8 mouse cellular contexts compared by ENCODE assay signal in genomic region chr13:103779922-103780585, GRCm38 (mm10). TPM values are rescaled to one million over a fixed set of nuclear protein-coding genes. Genes with fewer than 3 reads are reported as not detected.
DNase-seq lines count a peak whose midpoint lies in the region; ATAC-seq and TF ChIP-seq lines count a peak whose summit lies in the region.

No protein-coding gene starts in this region.

- no peak overlapping the region for H3K9ac ChIP-seq in forebrain, embryonic 15.5 days (replicated peaks)

- no peak overlapping the region for H3K27ac ChIP-seq in gastrocnemius, adult 2 months
- no peak overlapping the region for H3K27ac ChIP-seq in forebrain, embryonic 15.5 days (replicated peaks)

- intact Hi-C loops in gastrocnemius, adult 2 months (cut with DNase I) = loop anchor here (5.0 kb wide), 1 partner anchor 78 kb away; no protein-coding TSS in a partner anchor
- intact Hi-C loops in gastrocnemius, postnatal 36 days (cut with DNase I) = loop anchor here (5.0 kb wide), 1 partner anchor 78 kb away; no protein-coding TSS in a partner anchor

- H3K9me3 ChIP-seq in forebrain, embryonic 15.5 days = no peaks in the 10 kb centered on the region

- H3K4me1 ChIP-seq in forebrain, embryonic 15.5 days = peaks cover 7% of the 10 kb centered on the region; the same call in 1 of the 2 replicates

- peak; percentile 59 for ATAC-seq in forebrain, embryonic 15.5 days (replicated peaks)
- ATAC-seq in megakaryocyte progenitor cell, adult 5-6 weeks (replicated peaks; ENCODE audit: poor library complexity) = peak; percentile 73

- no peaks in the 10 kb centered on the region for H3K27me3 ChIP-seq in forebrain, embryonic 15.5 days

- H3K4me2 ChIP-seq in forebrain, embryonic 15.5 days (replicated peaks) = no peak overlapping the region

- no peak for DNase-seq in gastrocnemius, adult 2 months
- no peak for DNase-seq in gastrocnemius, postnatal 36 days
- peak; percentile 62 to 64 for DNase-seq in B cell, adult 2 months
- DNase-seq in adrenal gland, postnatal 36 days = peak; percentile 9 to 51
- peak; percentile 11 to 69 for DNase-seq in kidney, postnatal 36 days
- peak; percentile 49 for DNase-seq in thymus, postnatal 25 days

- TF ChIP-seq CTCF in gastrocnemius, adult 2 months (IDR thresholded peaks at IDR 0.05) = peak; percentile 88

- WGBS in forebrain, embryonic 15.5 days = 34% methylated on average over 11 of the region's 11 CpGs

- no peak overlapping the region for H3K4me3 ChIP-seq in gastrocnemius, adult 2 months
- H3K4me3 ChIP-seq in forebrain, embryonic 15.5 days = no peak overlapping the region

- H3K36me3 ChIP-seq in forebrain, embryonic 15.5 days = no peaks in the 10 kb centered on the region

RNA-seq across cellular contexts. Expression of gene Srek1, which starts 5.6 kb away (rescaled TPM):
- total RNA-seq in gastrocnemius, adult 2 months (2021) = 10 to 100 TPM; 24.9 to 25.6 TPM
- 10 to 100 TPM; 18.9 to 19.4 TPM for total RNA-seq in gastrocnemius, postnatal 36 days (2021)
- 10 to 100 TPM; 45.5 to 65.9 TPM for total RNA-seq in adrenal gland, postnatal 36 days (2021)
- polyA plus RNA-seq in forebrain, embryonic 15.5 days (2015; fragmentation: Nextera tagmentation; extraction: Ambion mirVana) = 77.4 and 83.3 TPM in 2 replicates
- total RNA-seq in megakaryocyte progenitor cell, adult 5-6 weeks (2015) = 50.1 and 61.6 TPM in 2 replicates
- 83.3 and 121 TPM in 2 replicates for total RNA-seq in megakaryocyte progenitor cell, adult 5-6 weeks (2017)

Comparison
In these comparisons a context has a peak if more than half of its experiments do, and no peak if none do; other contexts are left out.
1. DNase-seq: peak in B cell, adult 2 months (2 of 2), adrenal gland, postnatal 36 days (2 of 2), kidney, postnatal 36 days (2 of 2) and thymus, postnatal 25 days (single experiment); none in gastrocnemius, adult 2 months (single experiment) and gastrocnemius, postnatal 36 days (0 of 2).